Mouse (Mus musculus) thymus, postnatal 14 days (tissue): ENCODE results near the gene Fam129c.
A peak's percentile ranks its signal among the peaks of the same experiment; 100 is the strongest.

Experiments used
- DNase-seq: peaks from one replicate; pipeline ENCODE4 v3.0.0; 2021

The Fam129c gene

GRCm38 (mm10) chr8:71610822-71611651, 13.6 kb downstream of the Fam129c start, which contains the start of gene Colgalt1:
Gene Colgalt1 (plus strand): TSS chr8:71610998.
- DNase-seq = peak; percentile 97

- DNase-seq = no peak
Observed at GRCm38 (mm10) chr8:71612141-71612540, 14.7 kb downstream of the Fam129c start.

- DNase-seq = no peak
Observed at GRCm38 (mm10) chr8:71613418-71613817, 16.0 kb downstream of the Fam129c start.

- no peak for DNase-seq
Observed at GRCm38 (mm10) chr8:71619786-71620185, 22.3 kb downstream of the Fam129c start.

GRCm38 (mm10) chr8:71625088-71625487, 27.6 kb downstream of the Fam129c start:
- DNase-seq = no peak

- no peak for DNase-seq
Observed at GRCm38 (mm10) chr8:71626753-71627152, 29.3 kb downstream of the Fam129c start.

- DNase-seq = peak; percentile 23
Observed at GRCm38 (mm10) chr8:71627265-71628099, 30.0 kb downstream of the Fam129c start.

GRCm38 (mm10) chr8:71628396-71629095, 31.1 kb downstream of the Fam129c start:
- DNase-seq = no peak

- peak; percentile 94 for DNase-seq
Observed at GRCm38 (mm10) chr8:71629096-71629697, 31.7 kb downstream of the Fam129c start.

GRCm38 (mm10) chr8:71629781-71630212, 32.3 kb downstream of the Fam129c start:
- peak; percentile 70 for DNase-seq

- no peak for DNase-seq
Observed at GRCm38 (mm10) chr8:71630761-71631160, 33.3 kb downstream of the Fam129c start.

GRCm38 (mm10) chr8:71631897-71632296, 34.4 kb downstream of the Fam129c start:
- no peak for DNase-seq

GRCm38 (mm10) chr8:71633164-71633563, 35.7 kb downstream of the Fam129c start:
- peak; percentile 90 for DNase-seq

GRCm38 (mm10) chr8:71633981-71634667, 36.7 kb downstream of the Fam129c start:
- DNase-seq = peak; percentile 86

- no peak for DNase-seq
Observed at GRCm38 (mm10) chr8:71637149-71638095, 40.0 kb downstream of the Fam129c start.

GRCm38 (mm10) chr8:71638321-71638720, 40.9 kb downstream of the Fam129c start:
- DNase-seq = no peak

- no peak for DNase-seq
Observed at GRCm38 (mm10) chr8:71639318-71639717, 41.9 kb downstream of the Fam129c start.

- no peak for DNase-seq
Observed at GRCm38 (mm10) chr8:71645510-71645909, 48.1 kb downstream of the Fam129c start.

- peak; percentile 43 for DNase-seq
Observed at GRCm38 (mm10) chr8:71654600-71654999, 57.2 kb downstream of the Fam129c start.
